Mouse (Mus musculus) gastrocnemius, adult 8-10 months (tissue): ENCODE results near the gene Tet2. TPM values are rescaled to one million over a fixed set of nuclear protein-coding genes. Genes with fewer than 3 reads are reported as not detected.

Experiments used
- DNase-seq, 2 experiments: peaks; one replicate each; pipeline ENCODE4 v3.0.0; 2022; ENCODE audit warnings: low spot score in 2 of 2
- total RNA-seq, 4 experiments: library from RNA; stranded (reverse); gene quantifications; 2 replicates each; pipeline ENCODE4 v1.2.4; 2022

The Tet2 gene
- total RNA-seq, 4 experiments from 2014 or later = 12.6 to 15.2 (median 14.7) TPM

GRCm38 (mm10) chr3:133522289-133522688, 22.6 kb downstream of the Tet2 start:
- DNase-seq = no peak

GRCm38 (mm10) chr3:133518801-133519200, 26.1 kb downstream of the Tet2 start:
- no peak for DNase-seq

GRCm38 (mm10) chr3:133518116-133518515, 26.8 kb downstream of the Tet2 start:
- no peak for DNase-seq

- peak; percentile 9 to 20 for DNase-seq
These were observed 27.5 kb downstream of the Tet2 start for GRCm38 (mm10) chr3:133517406-133517805.

- DNase-seq = peak in 1 of 2 experiments; percentile 16
These were observed 28.8 kb downstream of the Tet2 start for GRCm38 (mm10) chr3:133516137-133516536.

GRCm38 (mm10) chr3:133515204-133515969, 29.6 kb downstream of the Tet2 start:
- DNase-seq = no peak

GRCm38 (mm10) chr3:133514290-133514689, 30.6 kb downstream of the Tet2 start:
- no peak for DNase-seq

GRCm38 (mm10) chr3:133513475-133513874, 31.5 kb downstream of the Tet2 start:
- no peak for DNase-seq

GRCm38 (mm10) chr3:133510368-133510767, 34.6 kb downstream of the Tet2 start:
- DNase-seq = no peak

GRCm38 (mm10) chr3:133509796-133510195, 35.1 kb downstream of the Tet2 start:
- DNase-seq = peak in 1 of 2 experiments; percentile 15

GRCm38 (mm10) chr3:133508881-133509280, 36.1 kb downstream of the Tet2 start:
- no peak for DNase-seq

GRCm38 (mm10) chr3:133506289-133506954, 38.5 kb downstream of the Tet2 start:
- no peak for DNase-seq

GRCm38 (mm10) chr3:133496953-133497352, 48.0 kb downstream of the Tet2 start:
- no peak for DNase-seq

- no peak for DNase-seq
These were observed 53.6 kb downstream of the Tet2 start for GRCm38 (mm10) chr3:133491370-133491769.

- peak; percentile 13 to 15 for DNase-seq
These were observed 56.8 kb downstream of the Tet2 start for GRCm38 (mm10) chr3:133488022-133488725.

- DNase-seq = no peak
These were observed 62.1 kb downstream of the Tet2 start for GRCm38 (mm10) chr3:133482887-133483286.

GRCm38 (mm10) chr3:133478987-133479386, 66.0 kb downstream of the Tet2 start:
- DNase-seq = no peak

GRCm38 (mm10) chr3:133473781-133474180, 71.2 kb downstream of the Tet2 start:
- DNase-seq = no peak

- DNase-seq = no peak
These were observed 73.8 kb downstream of the Tet2 start for GRCm38 (mm10) chr3:133471101-133471500.

- DNase-seq = no peak
These were observed 76.1 kb downstream of the Tet2 start for GRCm38 (mm10) chr3:133468883-133469282.

- no peak for DNase-seq
These were observed 81.7 kb downstream of the Tet2 start for GRCm38 (mm10) chr3:133463233-133463632.

GRCm38 (mm10) chr3:133462485-133462884, 82.5 kb downstream of the Tet2 start:
- no peak for DNase-seq
